Mouse (Mus musculus) left cerebral cortex, adult 8-10 months (tissue): ENCODE data around the gene Rps10. TPM values are rescaled to one million over a fixed set of nuclear protein-coding genes. Genes with fewer than 3 reads are reported as not detected.
"Not testable (repeated sequence)": the region's sequence is repeated elsewhere in the genome, so short reads cannot be mapped to it uniquely, and the experiment has no call there.

ENCODE experiments used
- DNase-seq, 2 experiments: peaks; one replicate each; pipeline ENCODE4 v3.0.0; 2022; ENCODE audit warnings: low spot score in 2 of 2
- total RNA-seq, 4 experiments: library from RNA; stranded (reverse); gene quantifications; 2 replicates each; pipeline ENCODE4 v1.2.4; 2022

Gene Rps10
- total RNA-seq, 4 experiments from 2014 or later: 424 to 529 (median 492) TPM

DNA sequence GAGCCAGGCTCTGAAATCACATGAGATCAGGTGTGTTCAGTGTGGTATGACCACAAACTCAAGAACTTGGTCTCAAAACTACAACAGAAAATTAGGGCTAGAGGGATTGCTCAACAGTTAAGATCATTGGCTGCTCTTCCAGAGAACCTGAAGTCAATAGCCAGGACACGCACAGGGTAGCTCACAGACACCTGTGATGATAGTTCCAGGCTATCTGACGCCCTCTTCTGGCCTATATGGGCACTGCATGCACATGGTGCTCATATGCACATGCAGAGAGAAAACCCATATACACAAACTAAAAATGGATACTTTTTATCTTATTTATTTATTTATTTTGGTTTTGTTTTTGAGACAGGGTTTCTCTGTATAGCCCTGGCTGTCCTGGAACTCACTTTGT is 8.1 kb upstream of the Rps10 start:
- no peak for DNase-seq

DNA sequence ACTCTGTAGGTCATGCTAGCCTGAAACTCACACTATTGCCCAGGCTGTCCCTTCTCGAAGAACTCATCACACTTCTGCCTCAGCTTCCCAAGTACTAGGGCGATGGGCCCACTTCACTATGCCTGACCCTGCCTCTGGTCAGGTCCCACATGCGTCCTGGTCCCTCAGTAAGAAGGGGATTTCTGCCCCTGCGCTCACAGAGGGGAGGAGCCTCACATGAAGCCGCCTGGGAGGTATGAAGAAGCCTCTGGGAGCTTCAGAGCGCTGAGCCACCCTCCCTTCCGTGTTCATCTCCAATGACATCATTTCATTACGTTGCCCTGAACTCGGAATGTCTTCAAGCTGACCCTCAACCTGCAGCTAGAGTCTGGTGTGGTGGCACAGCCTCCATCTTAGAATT is 7.3 kb upstream of the Rps10 start:
- DNase-seq: no peak

DNA sequence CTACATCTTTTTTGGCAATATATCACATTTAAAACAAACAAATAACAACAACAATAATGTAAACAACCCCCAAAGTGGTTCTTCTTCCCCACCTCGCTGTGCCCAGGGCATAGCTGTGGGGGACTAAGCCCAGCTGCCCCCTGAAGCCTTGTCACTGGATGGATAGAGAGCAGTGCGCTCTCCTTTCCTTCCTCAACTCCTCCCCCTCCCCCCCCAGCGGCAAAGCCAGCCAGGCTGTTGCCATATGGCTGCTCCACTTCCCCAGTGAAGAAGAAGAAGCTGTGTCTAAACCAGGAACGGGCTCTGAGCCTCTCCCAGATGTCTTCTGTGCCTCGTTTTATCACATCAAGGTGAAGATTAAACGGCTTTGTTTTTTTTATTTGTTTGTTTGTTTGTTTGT is 6.6 kb upstream of the Rps10 start:
- DNase-seq: peak in 1 of 2 experiments; percentile 53

DNA sequence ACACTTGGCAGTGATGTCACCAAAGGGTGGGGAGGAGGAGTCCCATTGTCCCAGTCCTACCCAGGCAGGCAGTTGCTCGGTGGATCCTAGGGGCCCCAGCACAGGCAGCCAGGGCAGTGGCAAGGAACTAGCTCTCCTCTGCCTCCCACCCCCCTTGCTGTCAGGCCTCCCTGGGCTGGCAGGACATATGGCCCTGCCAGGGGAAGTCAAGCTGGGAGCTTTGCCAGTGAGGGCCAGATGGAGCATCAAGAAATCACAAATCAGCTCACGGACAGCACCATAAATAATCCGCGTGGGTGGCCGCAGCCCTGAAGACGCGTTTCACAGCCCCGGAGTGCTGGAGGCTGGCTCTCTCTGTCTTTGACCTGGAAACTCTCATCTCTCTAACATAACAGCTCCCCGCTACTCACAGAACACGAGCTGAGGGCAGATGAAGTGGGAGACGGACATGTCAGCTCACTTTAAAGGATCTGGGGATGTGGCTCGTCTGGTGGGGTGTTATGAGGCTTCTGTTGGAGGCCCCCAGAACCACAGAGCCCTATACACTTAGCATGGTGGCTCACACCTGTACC is 6.1 kb upstream of the Rps10 start:
- DNase-seq: peak; percentile 67 to 91

DNA sequence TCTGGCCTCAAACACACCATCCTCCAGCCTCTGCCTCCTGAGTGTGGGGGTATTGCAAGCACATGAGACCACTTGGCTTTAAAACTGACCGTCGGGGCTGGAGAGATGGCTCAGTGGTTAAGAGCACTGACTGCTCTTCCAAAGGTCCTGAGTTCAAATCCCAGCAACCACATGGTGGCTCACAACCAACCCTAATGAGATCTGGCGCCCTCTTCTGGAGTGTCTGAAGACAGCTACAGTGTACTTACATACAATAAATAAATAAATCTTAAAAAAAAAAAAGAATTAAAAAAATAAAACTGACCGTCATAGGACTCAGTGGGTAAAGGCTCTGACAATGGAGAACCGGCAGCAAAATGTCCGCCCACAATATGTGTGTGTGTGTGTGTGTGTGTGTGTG is 3.4 kb upstream of the Rps10 start:
- DNase-seq: not testable (repeated sequence)

DNA sequence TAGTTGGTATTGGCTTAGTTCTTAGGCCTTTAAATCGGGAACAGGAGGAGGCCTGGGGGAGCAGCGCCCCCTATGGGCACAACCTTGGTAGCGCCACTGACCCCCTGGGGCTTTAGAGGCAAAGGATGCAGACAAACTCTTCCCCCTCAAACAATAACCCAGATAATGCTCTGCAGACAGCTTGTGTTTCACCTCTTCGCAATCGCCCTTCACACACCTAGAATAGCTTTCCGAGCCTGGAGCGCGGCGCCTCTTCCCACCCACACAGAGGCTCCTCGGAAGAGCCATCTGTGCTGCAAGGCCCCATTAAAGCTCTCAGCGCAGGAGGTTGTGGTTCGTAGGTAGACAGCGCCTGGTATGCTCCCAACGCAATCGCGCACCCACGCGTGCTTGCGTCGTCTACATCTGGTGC is 2.5 kb upstream of the Rps10 start:
- DNase-seq: peak in 1 of 2 experiments; percentile 91

DNA sequence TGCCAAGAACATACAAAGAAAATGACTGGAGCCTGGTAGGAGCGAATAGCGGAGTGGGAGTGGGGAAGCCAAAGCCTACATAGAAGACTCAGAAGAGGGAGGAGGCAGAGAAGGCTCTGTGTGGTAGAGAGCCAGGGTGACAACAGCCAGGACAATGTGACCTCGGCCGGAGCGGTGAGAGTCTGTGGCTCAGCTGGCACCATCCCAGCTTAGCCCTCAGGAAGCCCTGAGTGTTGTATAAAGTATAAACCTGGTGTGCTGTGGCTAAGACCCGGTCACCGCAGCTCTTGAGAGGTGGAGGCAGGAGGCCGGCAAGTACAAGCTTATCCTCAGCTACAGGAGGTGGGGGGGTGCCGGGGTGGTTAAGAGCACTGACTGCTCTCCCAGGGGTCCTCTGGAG is 864 bp upstream of the Rps10 start:
- DNase-seq: no peak

DNA sequence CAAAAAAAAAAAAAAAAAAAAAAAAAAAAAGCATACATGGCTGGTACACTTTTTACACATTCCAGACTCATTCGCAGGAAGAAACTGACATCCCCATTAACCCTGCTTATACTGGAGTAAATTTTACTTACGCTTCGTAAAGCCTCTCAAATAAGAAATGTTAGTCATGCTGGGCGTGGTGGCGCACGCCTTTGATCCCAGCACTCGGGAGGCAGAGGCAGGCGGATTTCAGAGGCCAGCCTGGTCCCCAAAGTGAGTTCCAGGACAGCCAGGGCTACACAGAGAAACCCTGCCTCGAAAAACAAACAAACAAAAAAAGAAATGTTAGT is 930 bp downstream of the Rps10 start:
- DNase-seq: not testable (repeated sequence)

DNA sequence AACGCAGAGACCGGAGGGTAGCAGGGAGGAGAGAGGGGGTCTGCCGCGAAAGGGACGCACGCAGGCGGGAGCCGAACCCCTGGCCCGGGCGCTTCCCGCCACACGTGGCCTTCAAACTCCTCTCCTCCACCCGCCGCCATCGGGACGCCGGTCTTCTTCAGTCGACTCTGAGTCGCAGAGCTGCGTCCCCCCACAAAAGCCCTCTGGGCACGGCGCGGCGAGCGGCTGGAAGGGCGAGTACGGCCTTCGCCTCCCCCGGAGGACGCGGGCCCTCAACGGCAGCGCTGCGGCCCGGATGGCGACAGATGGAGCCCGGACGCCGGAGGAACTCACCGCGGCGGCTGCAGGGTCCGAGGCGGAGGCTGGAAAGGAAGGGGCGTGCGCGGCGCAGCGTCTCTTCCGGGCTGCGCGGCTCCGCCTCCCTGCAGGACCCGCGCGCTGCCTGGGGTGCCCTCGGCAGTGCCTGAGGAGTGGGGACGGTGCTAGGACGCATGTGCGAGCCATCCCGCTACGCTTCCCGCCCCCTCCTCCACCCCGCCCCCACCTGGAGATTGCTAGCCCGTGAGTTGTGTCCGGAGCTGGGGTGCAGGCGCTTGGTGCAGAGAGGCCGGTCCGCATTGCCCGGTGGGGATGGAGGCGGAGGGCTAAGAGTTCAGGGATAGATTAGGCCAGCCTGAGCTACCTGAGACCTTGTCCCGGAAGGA is 1.4 kb downstream of the Rps10 start, which contains the start of gene RPS10-NUDT3:
RPS10-NUDT3 (minus strand) TSS at position 352 of the 704 bp plus-strand sequence.
- peak; percentile 72 to 85 for DNase-seq

DNA sequence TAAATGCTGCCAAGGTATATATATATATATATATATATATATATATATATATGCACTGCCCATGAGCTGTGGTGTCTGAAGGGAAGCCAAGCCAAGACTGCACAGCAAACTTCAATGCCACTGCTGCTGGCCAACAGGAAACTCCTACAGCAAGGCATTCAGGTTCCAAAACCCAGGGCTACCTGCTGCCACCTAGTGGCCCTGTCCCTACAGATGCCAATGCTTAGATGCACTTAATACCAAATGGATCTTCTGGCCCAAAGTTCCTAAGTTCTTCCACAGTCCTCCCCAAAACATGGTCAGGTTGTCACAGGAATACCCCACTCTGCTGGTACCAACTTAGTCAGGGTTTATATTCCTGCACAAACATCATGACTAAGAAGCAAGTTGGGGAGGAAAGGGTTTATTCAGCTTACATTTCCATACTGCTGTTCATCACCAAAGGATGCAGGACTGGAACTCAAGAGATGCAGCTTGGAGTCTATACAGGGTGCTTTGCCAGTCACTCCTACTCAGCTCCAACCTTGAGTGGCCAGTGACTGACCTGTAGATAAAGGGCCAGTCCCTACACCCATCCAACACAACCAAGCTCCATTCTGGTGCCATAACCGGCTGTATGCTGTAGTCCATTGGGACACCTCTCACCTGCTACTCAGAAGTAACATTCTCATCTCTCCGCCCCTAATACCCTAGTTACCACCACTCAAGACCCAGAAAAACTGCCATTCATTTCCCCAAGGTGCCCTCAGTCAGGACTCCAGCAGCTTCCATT is 7.0 kb downstream of the Rps10 start:
- DNase-seq: peak; percentile 61 to 62

DNA sequence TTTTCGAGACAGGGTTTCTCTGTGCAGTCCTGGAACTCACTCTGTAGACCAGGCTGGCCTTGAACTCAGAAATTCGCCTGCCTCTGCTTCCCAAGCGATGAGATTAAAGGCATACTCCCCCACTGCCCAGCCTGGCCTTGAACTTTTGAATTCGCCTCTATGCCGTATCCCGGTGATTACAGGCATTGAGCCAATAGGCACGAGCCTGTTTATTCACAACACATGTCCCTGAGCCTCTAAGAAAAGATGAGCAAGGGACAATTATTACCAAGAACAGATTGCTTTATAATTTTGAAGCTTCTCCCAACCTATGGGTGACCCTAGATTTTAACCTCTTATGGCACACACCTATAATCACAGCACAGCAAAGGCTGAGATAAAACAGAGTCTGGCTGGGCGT is 8.1 kb downstream of the Rps10 start:
- no peak for DNase-seq

DNA sequence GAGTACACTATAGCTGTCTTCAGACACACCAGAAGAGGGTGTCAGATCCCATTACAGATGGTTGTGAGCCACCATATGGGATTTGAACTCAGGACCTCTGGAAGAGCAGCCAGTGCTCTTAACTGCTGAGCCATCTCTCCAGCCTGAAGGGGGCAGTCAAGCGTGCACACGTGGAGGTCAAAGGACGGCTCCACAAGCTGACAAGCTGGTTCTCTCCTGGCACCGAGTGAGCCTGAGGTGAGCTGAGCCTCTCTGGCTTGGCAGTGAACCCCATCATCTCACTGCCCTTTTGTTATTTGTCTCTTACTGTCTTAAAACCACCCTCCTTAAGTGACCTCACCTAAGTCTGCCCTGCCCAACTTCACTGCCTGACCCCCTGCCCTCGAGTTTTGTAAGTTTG is 9.0 kb downstream of the Rps10 start:
- no peak for DNase-seq

DNA sequence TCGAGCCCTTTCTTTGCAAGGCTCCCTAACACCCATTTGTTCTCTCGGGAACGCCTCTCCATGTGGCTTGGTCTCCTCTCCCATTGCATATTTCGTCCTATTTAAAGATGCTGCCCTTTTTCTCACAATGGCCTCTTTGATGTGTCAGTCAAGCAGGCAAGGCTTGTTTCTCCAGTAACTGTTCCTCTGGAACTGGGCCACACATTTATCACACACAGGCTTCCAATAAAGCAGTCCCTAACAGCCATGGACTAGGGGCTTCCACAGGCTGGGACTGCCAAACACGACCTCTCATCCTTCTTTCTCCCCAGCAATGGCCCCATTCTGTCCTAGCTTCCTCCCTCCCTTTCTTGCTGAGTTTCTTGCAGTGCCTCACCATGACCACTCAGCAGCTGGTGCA is 9.8 kb downstream of the Rps10 start:
- DNase-seq: no peak

DNA sequence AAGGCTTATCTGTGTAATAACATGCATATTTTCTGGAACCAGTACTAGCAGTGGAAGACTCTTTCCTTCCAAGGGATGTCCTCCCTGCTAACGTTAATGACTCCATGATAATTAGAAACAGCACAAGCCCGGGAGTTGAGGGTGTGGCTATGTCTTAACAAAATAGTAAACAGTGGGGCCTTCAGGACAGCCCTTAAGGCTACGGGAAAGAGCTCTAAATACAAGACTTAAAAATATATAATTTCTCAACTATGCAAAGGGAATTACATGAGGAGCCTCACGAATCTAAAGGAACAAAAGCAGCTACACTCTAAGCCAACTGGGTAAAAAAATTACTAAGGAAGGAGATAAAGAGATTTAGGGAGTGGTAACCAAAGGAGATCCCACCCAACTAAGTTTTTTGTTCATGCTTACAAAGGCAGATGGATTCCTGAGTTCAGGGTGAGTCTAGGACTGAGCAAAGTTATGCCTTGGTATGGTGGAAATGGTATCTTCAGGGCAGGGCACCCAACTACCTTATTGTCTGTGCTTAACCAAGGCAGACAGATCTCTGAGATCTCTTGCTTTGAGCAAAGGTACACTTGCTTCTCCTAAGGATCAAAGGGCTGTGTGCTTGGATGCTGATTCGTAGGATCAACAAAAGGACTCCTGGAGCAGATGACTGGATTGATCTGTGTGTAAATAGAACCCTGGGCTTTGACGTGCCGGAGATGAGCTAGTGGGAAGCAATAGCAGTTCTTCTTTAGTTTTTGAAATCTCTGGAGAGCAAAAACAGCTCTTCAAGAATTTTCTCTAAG is 10.8 kb downstream of the Rps10 start:
- no peak for DNase-seq

DNA sequence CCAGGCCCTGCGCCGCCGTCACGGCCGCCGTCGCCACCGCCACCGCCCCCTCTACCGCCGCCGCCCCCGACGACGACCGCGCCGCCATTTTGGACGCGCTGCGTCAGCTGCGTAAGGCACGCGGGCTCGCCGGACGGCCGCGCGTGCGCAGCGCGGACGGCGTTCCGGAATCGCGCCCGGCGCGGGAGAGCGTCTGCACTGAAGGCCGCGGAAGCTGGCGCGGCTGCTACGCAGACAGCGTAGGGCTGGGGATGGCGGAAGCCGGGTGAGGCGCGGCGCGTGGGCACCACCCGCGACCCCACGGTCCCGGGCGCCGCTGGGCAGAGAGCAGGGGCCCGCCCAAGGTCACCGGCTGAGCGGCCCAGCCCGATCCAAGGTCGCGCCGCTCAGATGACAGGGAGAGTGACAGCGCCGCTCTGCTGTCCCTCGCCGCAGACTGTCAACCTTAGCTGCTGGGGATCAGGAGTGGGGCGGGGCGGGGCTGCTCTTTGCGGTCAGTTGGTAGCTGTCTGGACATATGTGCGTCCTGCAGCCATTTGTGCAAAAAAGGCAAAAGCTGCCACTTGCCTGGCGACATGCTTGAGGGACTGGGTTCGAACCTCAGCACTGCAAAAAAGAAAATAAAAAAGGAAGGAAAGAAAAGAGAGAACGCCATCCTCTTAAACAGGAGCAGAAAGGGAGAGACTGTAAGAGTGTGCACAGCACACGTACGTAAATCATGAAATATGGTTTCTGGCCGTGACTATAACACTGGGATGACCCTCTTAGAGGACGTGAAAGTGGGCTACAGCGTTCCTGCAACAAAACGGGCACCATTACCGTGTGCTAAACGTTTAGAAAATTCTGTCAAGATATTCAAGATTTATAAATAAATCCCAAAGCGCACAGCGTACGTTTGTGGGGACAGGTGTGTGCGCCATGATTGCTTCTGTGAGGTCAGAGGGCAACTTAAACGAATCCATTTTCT is 12.8 kb downstream of the Rps10 start, which contains the start of gene Nudt3:
Nudt3 (minus strand) TSS at position 136 of the 967 bp plus-strand sequence.
- DNase-seq: peak; percentile 84 to 85

DNA sequence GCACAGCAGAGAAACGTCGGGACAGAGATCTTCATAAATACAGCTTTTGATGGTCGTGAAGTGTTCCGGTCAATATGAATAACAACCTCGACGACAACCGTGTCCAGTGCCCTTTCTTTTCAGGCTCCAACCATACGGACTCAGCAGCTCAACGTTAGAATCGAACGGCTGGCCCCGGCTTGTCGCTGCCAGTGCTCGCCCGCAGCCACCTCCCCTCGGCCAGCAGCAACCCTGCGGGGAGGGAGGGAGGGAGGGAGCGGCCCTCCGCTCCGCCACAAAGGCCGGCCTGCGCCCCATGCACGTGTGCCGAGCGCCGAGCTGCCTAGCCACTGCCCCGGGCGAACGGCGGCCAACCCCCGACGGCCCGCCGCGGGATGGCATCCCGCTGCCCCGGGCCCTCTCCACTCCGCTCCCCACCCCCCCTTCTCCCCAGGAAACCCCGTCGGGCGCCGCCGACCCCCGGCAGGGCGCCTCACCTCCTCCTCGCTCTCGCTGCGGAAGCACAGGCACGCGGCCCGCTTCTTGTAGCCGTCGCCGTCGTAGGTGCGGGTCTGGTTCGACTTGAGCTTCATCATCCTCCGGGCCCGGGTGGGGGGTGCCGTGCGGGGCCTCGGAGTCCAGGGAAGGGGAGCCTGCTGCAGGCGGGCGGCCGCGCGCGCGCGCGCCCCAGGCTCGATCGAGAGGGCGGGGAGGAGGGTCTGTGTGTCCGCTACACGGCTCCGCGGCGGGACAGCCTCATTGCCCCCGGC is 13.7 kb downstream of the Rps10 start:
- DNase-seq: peak in 1 of 2 experiments; percentile 49

DNA sequence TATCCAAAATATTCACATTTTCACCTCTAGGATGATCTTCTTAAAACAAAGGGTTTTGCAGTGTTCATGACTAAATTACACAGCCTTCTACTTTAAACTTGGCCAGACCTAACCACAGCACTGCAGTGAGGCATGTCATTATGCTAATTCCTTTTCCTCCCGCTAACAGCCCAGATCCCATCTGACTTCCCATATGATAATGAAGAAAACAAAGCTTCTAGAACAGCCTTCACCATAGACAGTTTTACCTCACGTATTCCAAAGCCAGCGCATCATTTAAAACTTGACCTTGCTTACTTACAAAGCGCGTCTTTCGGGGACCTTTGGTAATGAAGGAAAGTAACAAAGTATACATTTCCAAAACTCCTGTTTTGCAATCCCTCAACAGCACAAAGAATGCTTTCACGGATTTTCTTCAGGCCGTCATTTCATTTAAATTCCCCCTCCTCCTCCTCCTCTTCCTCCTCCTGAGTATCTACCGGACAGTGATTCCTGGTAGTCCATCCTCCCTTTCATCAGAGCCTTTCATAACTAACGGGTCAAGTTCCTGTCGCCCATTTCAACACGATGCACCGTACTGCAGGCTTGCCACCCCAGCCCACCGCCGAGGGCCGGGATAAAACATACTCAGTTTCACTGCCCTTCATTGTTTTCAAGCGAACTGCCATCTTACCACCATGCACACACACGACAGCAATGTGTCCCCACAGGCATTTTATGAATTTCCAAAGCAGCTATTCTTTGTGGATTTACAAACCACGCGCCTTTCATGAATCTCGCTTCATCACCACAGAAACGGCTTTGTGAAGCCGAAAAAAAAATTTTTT is 14.6 kb downstream of the Rps10 start:
- DNase-seq: no peak

DNA sequence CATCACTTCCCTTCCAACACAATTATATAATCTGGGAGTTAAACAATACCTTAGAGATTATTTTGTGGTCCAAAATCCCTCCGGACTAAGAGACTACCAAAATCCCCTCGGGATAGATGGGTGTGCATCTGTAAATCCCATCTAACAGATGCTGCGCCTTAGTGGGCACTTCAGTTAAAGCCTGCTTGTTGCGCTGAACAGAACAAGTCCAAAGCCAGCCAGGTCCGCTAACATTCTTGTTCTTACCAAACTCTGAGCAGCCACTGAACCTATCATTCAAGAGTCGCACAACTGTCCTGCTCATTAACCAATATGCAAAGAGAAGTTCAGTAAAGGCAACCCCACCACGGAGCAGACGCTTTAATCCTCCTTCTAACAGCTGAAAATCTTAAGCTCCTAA is 15.3 kb downstream of the Rps10 start:
- no peak for DNase-seq

DNA sequence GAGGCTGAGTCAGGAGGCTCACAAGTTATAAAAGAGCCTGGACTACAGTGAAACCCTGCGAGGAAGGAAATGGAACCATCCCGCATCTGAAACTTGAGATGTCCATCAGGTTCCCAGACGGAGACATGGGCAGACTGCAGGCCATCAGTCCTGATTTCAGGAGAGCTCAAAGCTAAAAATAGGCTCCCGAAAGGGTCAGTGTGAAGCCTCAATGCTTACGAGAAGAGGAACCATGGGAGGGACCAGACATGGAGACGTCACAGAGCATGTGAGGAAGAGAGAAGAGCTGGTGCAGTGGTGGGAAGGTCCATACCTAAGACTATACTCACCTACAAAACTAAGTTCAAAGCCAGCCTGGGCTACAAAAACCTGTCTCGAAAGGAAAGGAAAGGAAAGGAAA is 21.1 kb downstream of the Rps10 start:
- DNase-seq: no peak
